Mouse (Mus musculus): ENCODE data around the gene Tbc1d8.

- TF ChIP-seq CTCF (IDR thresholded peaks at IDR 0.05; ENCODE audit: low read depth, low read length) = no peak
- no peak for TF ChIP-seq POLR2A (IDR thresholded peaks at IDR 0.05; ENCODE audit: extremely low read depth, insufficient read depth, low read length)
These were observed 47.2 kb upstream of the Tbc1d8 start for GRCm38 (mm10) chr1:39525763-39526162.

Data from liver, adult 2 months (tissue).